Mouse (Mus musculus) lung, embryonic 14.5 days (tissue): ENCODE results near the gene Tnip1. TPM values are rescaled to one million over a fixed set of nuclear protein-coding genes. Genes with fewer than 3 reads are reported as not detected.
"Not testable (repeated sequence)": the region's sequence is repeated elsewhere in the genome, so short reads cannot be mapped to it uniquely, and the experiment has no call there.

ENCODE experiments used
- ATAC-seq: fragments of 200-750 bp; cut with Nextera tagmentation; 2 replicates; pipeline ENCODE4 v1.8.0; 2017; ENCODE audit warnings: mild to moderate bottlenecking, moderate TSS enrichment, moderate library complexity; ENCODE audit not compliant: insufficient read depth
- DNase-seq: peaks from one replicate; pipeline ENCODE4 v3.0.0-alpha.2; 2015
- H3K27ac ChIP-seq: fragments of 300-500 bp; sonication (generic); 2 replicates; pipeline ENCODE4 v1.5.1; 2014; ENCODE audit warnings: low read depth, mild to moderate bottlenecking, moderate library complexity
- H3K27me3 ChIP-seq: fragments of 300-500 bp; sonication (generic); 2 replicates; pipeline ENCODE4 v1.6.1; 2014; ENCODE audit warnings: low read length, control low read depth; ENCODE audit not compliant: insufficient read depth
- H3K36me3 ChIP-seq: fragments of 300-500 bp; sonication (generic); 2 replicates; pipeline ENCODE4 v1.6.1; 2014; ENCODE audit warnings: control low read depth; ENCODE audit not compliant: insufficient read depth
- H3K4me1 ChIP-seq: fragments of 300-500 bp; sonication (generic); 2 replicates; pipeline ENCODE4 v1.6.1; 2014; ENCODE audit warnings: antibody characterized with exemption, control low read depth; ENCODE audit not compliant: insufficient read depth
- H3K4me2 ChIP-seq: fragments of 300-500 bp; sonication (generic); 2 replicates; pipeline ENCODE4 v1.6.1; 2014; ENCODE audit warnings: mild to moderate bottlenecking
- H3K4me3 ChIP-seq: fragments of 300-500 bp; sonication (generic); 2 replicates; pipeline ENCODE4 v1.5.1; 2014; ENCODE audit warnings: low read depth, low read length
- H3K9ac ChIP-seq: fragments of 300-500 bp; sonication (generic); 2 replicates; pipeline ENCODE4 v1.6.1; 2014
- H3K9me3 ChIP-seq: fragments of 300-500 bp; sonication (generic); 2 replicates; pipeline ENCODE4 v1.6.1; 2016; ENCODE audit warnings: low read depth, low read length, control low read depth
- CTCF ChIP-seq: IDR thresholded peaks from 2 replicates; pipeline ENCODE4 v1.5.1; 2016; ENCODE audit warnings: antibody characterized with exemption, low read depth
- WGBS: fragments of 180-500 bp; shearing (Covaris S2); extraction: QIAGEN DNeasy Blood & Tissue Kit; methylation state at CpG from one replicate; pipeline ENCODE4 v1.1.7; 2014; 5-methylcytosine and 5-hydroxymethylcytosine counted together
- polyA plus RNA-seq: library from polyadenylated mRNA; unstranded; fragments of >200 nt; fragmentation: Nextera tagmentation; extraction: Ambion mirVana; gene quantifications from 2 replicates; pipeline ENCODE4 v1.2.1, GENCODE M21; 2014

Tnip1 gene
- polyA plus RNA-seq, 1 experiment from 2014 or later = 14.3 TPM

DNA sequence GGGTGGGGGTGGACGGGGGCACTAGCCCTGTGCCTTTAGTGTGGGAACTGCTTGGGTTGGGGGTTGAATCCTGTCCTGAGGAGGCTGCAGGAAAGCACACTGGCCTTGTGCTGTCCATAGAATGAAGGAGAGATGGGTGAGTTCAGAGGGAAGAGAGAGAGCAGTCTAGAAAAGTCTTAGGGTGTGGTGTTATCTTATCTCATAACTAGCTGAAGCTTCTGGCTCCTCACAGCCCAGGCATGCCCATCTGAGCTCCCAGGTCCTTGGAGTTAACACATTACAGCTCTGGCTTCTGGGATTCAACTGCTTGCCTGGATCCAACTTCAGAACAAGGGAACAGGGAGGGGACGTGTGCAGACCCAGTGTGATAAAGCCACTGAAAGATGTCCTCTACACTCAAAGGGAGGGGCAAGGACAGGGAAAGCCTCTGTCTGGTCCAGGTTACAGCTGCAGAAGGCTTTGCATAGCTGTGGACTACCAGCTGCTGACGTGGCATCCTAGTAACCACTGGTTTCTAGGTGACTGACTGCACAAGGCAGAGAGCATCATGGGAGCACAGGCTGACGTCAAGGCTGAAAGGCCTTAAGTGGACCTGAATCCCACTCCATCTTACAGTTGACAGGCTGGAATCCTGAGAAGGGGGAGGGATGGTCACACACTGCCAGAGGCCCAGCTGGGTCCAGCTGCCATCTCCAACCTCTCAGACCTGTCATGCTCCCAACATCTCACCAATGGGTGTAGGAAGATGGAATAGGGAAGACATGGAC, 58.6 kb downstream of the Tnip1 start:
- Histone ChIP-seq H3K4me3 (peak overlapping the region; percentile 49; the same call in 1 of the 2 replicates), H3K4me1 (peaks cover 6% of the 10 kb centered on the region; the same call in 1 of the 2 replicates), H3K9ac (no peak overlapping the region), H3K4me2 (peak overlapping the region; percentile 78), H3K27ac (peak overlapping the region; percentile 63), H3K9me3 (no peaks in the 10 kb centered on the region), H3K27me3 (no peaks in the 10 kb centered on the region), H3K36me3 (peaks cover 15% of the 10 kb centered on the region; the same call in 1 of the 2 replicates)
- 18% methylated on average over 4 of the region's 4 CpGs for WGBS
- no peak for TF ChIP-seq CTCF
- ATAC-seq (peak; percentile 75), DNase-seq (peak; percentile 82)

DNA sequence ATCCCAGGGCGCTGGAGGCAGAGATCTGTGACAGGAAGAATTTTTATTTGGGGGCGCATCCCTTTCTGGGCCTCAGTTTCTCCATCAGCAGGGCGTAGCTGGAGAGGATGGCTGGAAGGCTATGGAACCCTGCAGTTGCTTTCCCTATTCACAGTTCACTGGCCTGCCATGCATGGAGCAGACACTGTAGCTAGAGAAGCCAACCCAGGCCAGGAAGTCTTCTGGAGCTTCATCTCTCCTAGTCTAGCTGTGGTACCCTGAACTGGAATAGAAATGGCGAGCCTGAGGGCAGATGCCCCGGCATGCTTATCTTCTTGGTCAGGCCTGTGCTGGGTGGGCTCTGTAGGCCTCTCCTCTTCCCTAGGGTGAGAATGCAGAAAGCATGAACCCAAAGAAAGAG, 59.4 kb downstream of the Tnip1 start:
- H3K27me3 ChIP-seq = no peaks in the 10 kb centered on the region
- WGBS = 62% methylated on average over 5 of the region's 5 CpGs
- H3K36me3 ChIP-seq = 0 out of 2 replicates have a peak, but pooled peaks cover 10% of the 10 kb centered on the region
- peak overlapping the region; percentile 34; the same call in 1 of the 2 replicates for H3K27ac ChIP-seq
- peaks cover 6% of the 10 kb centered on the region; the same call in 1 of the 2 replicates for H3K4me1 ChIP-seq
- H3K4me2 ChIP-seq = peak overlapping the region; percentile 78
- H3K9me3 ChIP-seq = no peaks in the 10 kb centered on the region
- H3K9ac ChIP-seq = peak overlapping the region; percentile 51
- no peak for TF ChIP-seq CTCF
- H3K4me3 ChIP-seq = peak overlapping the region; percentile 49
- DNase-seq = no peak
- no peak for ATAC-seq

DNA sequence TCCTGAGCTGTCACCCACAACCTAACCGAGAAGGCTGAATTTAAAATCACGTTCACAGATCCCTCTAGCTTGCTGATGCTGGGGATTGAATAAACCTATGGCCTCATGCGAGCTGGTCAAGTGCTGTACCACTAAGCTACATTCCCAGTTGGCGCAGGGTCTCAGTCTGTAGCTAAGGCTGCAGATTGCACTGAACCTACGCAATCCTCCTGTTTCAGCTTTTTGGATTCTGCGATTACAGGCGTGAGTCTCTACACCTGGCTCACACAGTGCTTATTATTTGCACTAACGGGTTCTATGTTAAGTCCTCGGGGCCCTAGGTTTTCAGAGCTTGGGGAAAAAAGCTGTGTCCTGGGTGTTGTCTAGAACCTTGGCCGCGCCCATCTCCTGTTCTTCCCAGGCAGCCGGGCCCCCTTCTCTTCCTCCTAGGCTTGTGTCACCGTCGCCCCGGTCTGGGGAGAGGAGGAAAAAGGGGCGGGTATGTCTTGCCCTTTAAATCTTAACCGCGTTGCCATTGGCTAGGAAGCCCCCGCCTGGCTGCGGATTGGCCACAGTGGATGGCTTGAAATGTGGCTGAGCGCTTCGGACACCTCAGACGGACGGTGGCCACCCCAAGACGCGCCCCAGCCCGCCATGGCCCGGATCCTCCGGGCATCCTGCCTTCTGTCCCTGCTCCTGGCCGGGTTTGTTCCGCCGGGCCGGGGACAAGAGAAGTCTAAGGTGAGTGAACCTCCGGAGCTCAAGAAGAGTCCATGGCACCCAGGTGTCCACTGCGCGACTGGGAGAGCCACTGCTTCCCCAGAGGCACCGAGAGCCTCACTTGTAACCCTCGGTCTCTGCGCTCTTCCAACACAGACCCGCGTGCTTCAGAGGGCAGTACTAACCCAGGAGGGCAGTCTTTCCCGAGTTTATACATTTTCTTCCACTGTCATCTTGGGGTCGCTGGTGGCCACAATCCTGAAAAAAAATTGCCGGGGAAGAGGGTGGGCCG, 60.1 kb downstream of the Tnip1 start, which contains the start of gene Gpx3:
Gene Gpx3 (plus strand): TSS at position 121 of the 991 bp plus-strand sequence.
- WGBS = 11% methylated on average over 45 of the region's 45 CpGs
- DNase-seq = peak; percentile 89
- peaks cover 6% of the 10 kb centered on the region; the same call in 1 of the 2 replicates for H3K4me1 ChIP-seq
- peak within 1 kb of the TSS; percentile 34; the same call in 1 of the 2 replicates for H3K27ac ChIP-seq
- H3K36me3 ChIP-seq = 0 out of 2 replicates have a peak, but pooled peaks cover 3% of the 10 kb centered on the region
- no peaks in the 10 kb centered on the region for H3K9me3 ChIP-seq
- peak within 1 kb of the TSS; percentile 49 for H3K4me3 ChIP-seq
- peak; percentile 91 for ATAC-seq
- H3K27me3 ChIP-seq = no peaks in the 10 kb centered on the region
- TF ChIP-seq CTCF = no peak
- peak within 1 kb of the TSS; percentile 51 for H3K9ac ChIP-seq
- H3K4me2 ChIP-seq = peak within 1 kb of the TSS; percentile 78

DNA sequence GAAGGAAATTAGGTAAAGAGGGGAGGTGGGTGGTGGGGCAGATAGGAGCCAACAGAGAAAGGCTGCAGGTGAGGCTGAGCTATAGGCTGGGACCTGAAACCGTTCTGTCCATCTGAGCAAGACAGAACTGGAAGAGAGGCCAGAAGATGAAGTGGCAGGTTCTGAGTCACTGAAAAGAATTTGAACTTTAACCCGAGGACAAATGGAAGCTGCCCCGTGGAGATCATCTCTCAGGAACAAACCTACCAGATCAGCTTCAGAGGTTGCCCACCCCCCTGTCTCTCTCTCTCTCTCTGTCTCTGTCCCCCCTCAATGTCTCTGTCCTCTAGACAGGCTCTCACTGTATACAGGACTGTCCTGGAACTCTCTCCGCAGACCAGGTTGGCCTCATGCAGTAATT, 63.1 kb downstream of the Tnip1 start:
- Histone ChIP-seq H3K4me3 (no peak overlapping the region), H3K27ac (no peak overlapping the region), H3K27me3 (no peaks in the 10 kb centered on the region), H3K4me1 (peaks cover 6% of the 10 kb centered on the region; the same call in 1 of the 2 replicates), H3K36me3 (no peaks in the 10 kb centered on the region), H3K9ac (no peak overlapping the region), H3K4me2 (no peak overlapping the region), H3K9me3 (no peaks in the 10 kb centered on the region)
- DNase-seq (no peak), ATAC-seq (no peak)
- TF ChIP-seq CTCF = no peak
- 61% methylated on average over 4 of the region's 4 CpGs for WGBS

- no peak for TF ChIP-seq CTCF
- WGBS = 59% methylated on average over 5 of the region's 5 CpGs
- Histone ChIP-seq H3K4me1 (no peaks in the 10 kb centered on the region), H3K4me2 (no peak overlapping the region), H3K36me3 (no peaks in the 10 kb centered on the region), H3K27ac (no peak overlapping the region), H3K9me3 (no peaks in the 10 kb centered on the region), H3K27me3 (no peaks in the 10 kb centered on the region), H3K9ac (no peak overlapping the region), H3K4me3 (no peak overlapping the region)
- ATAC-seq (no peak), DNase-seq (no peak)
Measured at GRCm38 (mm10) chr11:54897470-54897869, 65.2 kb downstream of the Tnip1 start.

DNA sequence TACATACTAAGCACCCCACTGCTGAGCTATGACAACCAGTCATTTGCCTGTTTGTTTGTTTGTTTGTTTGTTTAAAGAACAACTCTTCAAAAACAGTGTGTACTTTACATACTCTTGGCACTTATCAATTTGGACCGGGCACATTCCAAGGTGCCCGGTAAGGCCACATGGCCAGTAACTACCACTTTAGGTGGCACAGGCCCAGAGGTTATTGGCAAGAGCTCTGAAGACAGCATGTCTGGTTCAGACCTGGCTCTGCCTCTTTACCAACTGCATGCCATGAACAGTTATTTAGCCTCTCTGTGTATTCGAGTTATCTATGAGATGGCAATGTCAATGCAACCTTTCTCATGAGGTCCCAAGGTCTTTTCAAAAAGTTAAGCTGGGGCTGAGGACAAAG, 66.1 kb downstream of the Tnip1 start:
- not testable (repeated sequence) for H3K4me1 ChIP-seq, H3K27ac ChIP-seq, H3K4me2 ChIP-seq, H3K36me3 ChIP-seq, H3K27me3 ChIP-seq, DNase-seq, ATAC-seq, H3K4me3 ChIP-seq, H3K9me3 ChIP-seq, H3K9ac ChIP-seq
- 85% methylated on average over 3 of the region's 3 CpGs for WGBS

DNA sequence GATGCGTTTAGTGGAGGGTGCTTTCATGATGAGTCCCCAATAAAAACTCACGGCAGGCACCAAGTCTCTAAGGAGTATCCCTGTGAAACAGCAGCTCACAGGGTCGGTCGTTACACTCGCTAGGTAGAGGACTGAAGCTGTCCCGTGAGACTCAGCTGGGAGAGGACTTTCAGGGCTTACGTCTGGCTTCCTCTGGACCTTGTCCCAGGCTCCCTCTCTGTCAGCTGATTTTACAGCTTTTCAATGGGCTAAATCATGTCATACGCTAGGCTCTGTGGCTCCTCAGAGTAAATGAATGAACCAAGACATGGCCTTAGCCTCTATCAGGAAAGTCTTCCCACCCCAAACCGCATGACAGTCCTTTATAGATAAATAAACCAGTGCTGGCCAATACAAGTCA, 68.1 kb downstream of the Tnip1 start:
- 61% methylated on average over 9 of the region's 9 CpGs for WGBS
- H3K4me1 ChIP-seq = no peaks in the 10 kb centered on the region
- no peaks in the 10 kb centered on the region for H3K9me3 ChIP-seq
- ATAC-seq (no peak), DNase-seq (no peak)
- H3K9ac ChIP-seq = no peak overlapping the region
- H3K36me3 ChIP-seq = no peaks in the 10 kb centered on the region
- H3K27ac ChIP-seq = no peak overlapping the region
- TF ChIP-seq CTCF = no peak
- no peak overlapping the region for H3K4me2 ChIP-seq
- no peak overlapping the region for H3K4me3 ChIP-seq
- no peaks in the 10 kb centered on the region for H3K27me3 ChIP-seq
